Mouse (Mus musculus): ENCODE data around the gene Mprip.
"Not testable (repeated sequence)": the region's sequence is repeated elsewhere in the genome, so short reads cannot be mapped to it uniquely, and the experiment has no call there.

Mprip gene

DNA sequence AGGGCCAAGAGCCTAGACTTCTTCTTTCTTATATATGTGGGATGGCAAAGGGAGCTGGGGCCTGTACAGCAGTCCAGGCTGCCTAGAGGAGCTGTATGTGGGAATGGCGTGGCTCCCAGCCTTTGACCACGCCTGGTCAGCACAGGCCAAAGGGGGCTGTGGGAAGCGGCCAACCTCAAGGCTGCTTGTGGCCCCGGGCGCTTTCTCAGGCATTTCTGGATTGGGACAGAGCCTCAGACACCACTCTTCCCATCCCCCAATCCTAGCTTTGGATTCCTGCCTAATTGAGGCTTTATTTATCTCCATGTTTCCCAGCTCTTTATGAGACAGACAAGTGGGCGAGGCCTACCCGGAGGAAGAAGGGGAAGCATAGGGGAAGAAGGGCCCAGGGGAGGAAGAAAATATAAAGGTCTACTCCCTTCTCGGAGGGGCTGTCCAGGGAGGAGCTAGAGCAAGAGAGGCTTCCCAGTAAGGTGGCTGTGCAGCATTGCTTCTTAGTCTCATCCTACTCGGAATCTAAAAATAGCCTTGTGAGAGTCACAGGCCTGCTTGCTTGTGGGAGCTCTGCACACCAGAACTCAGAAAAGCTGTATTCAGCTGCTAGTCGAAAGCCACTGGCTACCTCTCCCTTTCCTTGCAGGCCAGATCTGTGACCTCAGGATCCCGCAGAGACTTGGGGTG, 47.0 kb downstream of the Mprip start:
- peak; percentile 74 for DNase-seq (ENCODE audit: low spot score)

- DNase-seq (ENCODE audit: low spot score), result no peak
Measured at GRCm38 (mm10) chr11:59715424-59715840, 54.3 kb downstream of the Mprip start.

GRCm38 (mm10) chr11:59717801-59718291, 56.7 kb downstream of the Mprip start:
- DNase-seq (ENCODE audit: low spot score), result no peak

- DNase-seq (ENCODE audit: low spot score), result no peak
Measured at GRCm38 (mm10) chr11:59719185-59719584, 58.1 kb downstream of the Mprip start.

- no peak for DNase-seq (ENCODE audit: low spot score)
Measured at GRCm38 (mm10) chr11:59721385-59721784, 60.3 kb downstream of the Mprip start.

DNA sequence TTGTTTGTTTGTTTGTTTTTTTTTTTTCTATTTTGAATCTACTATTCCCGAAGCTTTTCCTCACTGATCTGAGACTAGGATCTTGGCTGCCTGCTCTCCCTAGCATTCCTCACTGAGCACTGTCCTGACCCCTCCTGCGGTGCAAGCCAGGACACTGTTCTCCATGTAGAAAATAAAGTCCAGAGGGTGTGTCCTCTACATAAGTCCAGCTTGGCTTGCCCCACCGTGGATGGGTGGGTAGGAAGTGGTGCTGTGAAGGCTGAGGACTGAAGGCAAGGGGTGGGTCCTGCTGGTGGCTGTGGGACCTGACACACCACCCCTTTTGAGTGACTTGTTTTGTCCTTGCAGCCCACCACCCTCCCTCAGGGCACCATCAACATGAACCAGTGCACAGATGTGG, 66.1 kb downstream of the Mprip start:
- no peak for DNase-seq (ENCODE audit: low spot score)

DNA sequence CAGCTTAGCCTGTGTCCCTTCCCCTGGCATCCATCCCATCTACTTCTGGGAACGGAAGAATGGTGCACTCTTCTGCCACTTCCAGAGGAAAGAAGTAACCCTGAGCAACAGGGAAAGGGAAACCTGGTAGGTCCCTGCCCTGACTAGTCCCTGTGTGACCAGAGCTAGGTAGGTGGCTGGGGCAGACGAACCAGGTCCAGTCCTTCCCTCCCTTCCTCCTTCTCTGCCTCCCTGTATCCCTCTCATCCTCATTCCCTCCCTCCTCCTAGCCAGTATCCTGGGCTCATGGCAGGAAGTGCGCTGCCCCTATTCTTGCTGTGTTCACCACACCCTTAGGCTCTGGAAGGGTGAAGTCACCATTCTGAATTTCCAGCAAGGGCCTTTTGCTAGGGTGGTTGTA, 70.7 kb downstream of the Mprip start:
- DNase-seq (ENCODE audit: low spot score), result no peak

DNA sequence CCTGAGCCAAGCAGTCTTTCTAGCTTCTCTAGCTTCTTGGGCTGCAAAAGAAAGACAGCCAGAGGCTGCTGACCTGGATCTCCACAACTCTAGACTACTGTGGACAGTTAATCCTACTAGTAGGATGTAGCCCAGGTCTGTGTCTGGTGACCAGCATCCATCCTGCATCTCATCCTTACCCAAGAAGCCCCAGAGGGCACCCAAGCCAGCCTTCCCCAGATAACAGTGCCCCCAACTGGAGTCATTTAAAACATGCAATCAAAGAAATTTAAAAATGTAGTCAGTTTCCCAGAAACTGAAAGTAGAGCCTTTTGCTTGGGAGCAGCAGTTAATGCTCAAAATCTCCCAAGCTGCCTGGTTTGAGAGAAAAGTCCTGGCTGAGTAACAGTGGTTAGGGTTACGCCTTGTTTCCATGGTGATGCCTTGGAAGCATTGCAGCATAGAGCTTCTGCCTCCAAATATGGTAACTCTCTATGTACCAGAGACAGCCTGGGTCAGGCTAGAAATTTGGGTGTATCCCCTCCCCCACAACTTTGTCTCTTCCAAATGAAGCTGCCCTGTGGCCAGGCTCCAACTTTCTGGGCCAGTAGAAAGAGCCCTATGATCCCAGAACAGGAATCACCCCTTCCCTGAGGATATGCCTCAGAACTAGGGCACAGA, 71.4 kb downstream of the Mprip start:
- peak; percentile 65 for DNase-seq (ENCODE audit: low spot score)

DNA sequence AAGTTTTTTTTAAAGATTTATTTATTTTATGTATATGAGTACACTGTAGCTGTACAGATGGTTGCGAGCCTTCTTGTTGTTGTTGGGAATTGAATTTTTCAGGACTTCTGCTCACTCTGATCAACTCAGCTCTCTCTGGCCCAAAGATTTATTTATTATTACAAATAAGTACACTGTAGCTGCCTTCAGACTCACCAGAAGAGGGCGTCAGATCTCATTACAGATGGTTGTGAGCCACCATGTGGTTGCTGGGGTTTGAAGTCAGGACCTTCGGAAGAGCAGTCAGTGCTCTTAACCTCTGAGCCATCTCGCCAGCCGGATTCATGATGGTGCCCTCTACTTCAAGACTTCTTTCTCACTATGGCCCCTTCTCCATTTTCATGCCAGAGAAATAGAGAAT, 72.5 kb downstream of the Mprip start:
- not testable (repeated sequence) for DNase-seq (ENCODE audit: low spot score)

- DNase-seq (ENCODE audit: low spot score), result no peak
Measured at GRCm38 (mm10) chr11:59734335-59734734, 73.2 kb downstream of the Mprip start.

- DNase-seq (ENCODE audit: low spot score), result not testable (repeated sequence)
Measured at GRCm38 (mm10) chr11:59735938-59736337, 74.8 kb downstream of the Mprip start.

DNA sequence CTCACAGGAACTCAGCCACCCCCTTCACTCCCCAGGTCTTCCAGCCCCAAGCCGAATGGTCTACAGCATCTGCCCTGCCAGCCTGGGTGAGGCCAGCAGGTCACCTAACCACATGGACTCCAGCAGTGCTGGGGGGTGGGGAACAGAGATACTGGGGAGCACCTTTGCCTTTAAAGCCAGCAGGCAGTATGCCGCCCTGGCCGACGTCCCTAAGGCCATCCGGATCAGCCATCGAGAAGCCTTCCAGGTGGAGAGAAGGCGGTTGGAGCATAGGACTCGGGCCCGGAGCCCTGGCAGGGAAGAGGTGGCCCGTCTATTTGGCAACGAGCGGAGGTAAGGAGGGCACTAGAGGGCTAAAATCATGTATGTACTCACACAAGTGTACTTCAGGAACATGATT, 76.1 kb downstream of the Mprip start:
- DNase-seq (ENCODE audit: low spot score), result no peak

- DNase-seq (ENCODE audit: low spot score), result no peak
Measured at GRCm38 (mm10) chr11:59739996-59740395, 78.9 kb downstream of the Mprip start.

- DNase-seq (ENCODE audit: low spot score), result no peak
Measured at GRCm38 (mm10) chr11:59741915-59742314, 80.8 kb downstream of the Mprip start.

GRCm38 (mm10) chr11:59743307-59743706, 82.2 kb downstream of the Mprip start:
- DNase-seq (ENCODE audit: low spot score), result no peak

GRCm38 (mm10) chr11:59743712-59744111, 82.6 kb downstream of the Mprip start:
- no peak for DNase-seq (ENCODE audit: low spot score)

GRCm38 (mm10) chr11:59744374-59744773, 83.3 kb downstream of the Mprip start:
- no peak for DNase-seq (ENCODE audit: low spot score)

- no peak for DNase-seq (ENCODE audit: low spot score)
Measured at GRCm38 (mm10) chr11:59745851-59746250, 84.7 kb downstream of the Mprip start.

GRCm38 (mm10) chr11:59746614-59747013, 85.5 kb downstream of the Mprip start:
- no peak for DNase-seq (ENCODE audit: low spot score)

DNA sequence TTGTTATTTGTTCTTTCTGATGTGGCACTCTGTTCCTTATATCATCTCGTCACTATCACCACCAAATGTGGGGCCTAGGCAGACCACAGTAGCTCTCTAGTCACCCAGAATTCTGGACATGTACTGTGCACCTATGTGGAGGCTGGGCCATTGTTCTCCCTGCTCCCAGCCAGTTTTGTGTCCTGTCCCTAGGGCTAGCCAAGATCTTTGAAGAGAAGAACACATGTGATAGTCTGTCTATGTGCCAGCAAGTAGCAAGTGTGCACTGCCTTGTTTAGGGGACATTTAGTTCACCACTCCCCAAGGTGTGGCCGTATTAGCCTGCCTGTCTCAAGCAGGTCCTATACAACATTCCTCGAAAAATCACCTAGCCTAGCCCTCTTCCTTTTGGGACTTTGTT, 87.9 kb downstream of the Mprip start:
- no peak for DNase-seq (ENCODE audit: low spot score)

- no peak for DNase-seq (ENCODE audit: low spot score)
Measured at GRCm38 (mm10) chr11:59754504-59754903, 93.4 kb downstream of the Mprip start.

- no peak for DNase-seq (ENCODE audit: low spot score)
Measured at GRCm38 (mm10) chr11:59756351-59756750, 95.2 kb downstream of the Mprip start.

DNA sequence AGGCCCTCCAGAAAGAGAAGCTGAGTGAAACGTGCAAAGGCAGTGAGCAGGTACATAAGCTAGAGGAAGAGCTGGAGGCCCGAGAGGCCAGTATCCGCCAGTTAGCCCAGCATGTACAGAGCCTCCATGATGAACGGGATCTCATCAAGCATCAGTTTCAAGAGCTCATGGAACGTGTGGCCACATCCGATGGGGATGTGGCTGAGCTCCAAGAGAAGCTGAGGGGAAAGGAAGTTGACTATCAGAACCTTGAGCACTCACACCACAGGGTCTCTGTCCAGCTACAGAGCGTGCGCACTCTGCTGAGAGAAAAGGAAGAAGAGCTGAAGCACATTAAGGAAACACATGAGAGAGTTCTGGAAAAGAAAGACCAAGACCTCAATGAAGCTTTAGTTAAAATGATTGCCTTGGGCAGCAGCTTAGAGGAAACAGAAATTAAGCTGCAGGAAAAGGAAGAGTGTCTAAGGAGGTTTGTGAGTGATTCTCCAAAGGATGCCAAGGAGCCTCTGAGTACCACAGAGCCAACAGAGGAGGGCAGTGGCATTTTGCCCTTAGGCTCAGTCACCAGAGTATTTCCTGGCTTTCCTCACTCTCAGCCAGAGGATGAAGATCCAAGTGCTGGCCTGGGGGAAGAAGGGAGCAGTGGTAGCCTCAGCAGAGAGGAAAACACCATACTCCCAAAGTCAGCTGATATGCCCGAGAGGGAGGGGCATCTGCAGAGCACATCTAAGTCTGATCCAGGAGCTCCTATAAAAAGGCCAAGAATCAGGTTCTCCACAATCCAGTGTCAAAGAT, 97.3 kb downstream of the Mprip start:
- no peak for DNase-seq (ENCODE audit: low spot score)
